8 mouse cellular contexts compared by ENCODE assay signal in genomic region chr16:55820916-55821570, GRCm38 (mm10). TPM values are rescaled to one million over a fixed set of nuclear protein-coding genes. Genes with fewer than 3 reads are reported as not detected.
A peak's percentile ranks its signal among the peaks of the same experiment; 100 is the strongest.
DNase-seq lines count a peak whose midpoint lies in the region; ATAC-seq lines count a peak whose summit lies in the region.

No protein-coding gene starts in this region.

- no peaks in the 10 kb centered on the region for H3K9me3 ChIP-seq in hindbrain, embryonic 13.5 days
- no peaks in the 10 kb centered on the region for H3K9me3 ChIP-seq in midbrain, embryonic 13.5 days

- peak overlapping the region; percentile 87 for H3K9ac ChIP-seq in hindbrain, embryonic 13.5 days
- peak overlapping the region; percentile 77 for H3K9ac ChIP-seq in midbrain, embryonic 13.5 days (replicated peaks)

- 16% methylated on average over 20 of the region's 20 CpGs for WGBS in hindbrain, embryonic 13.5 days
- WGBS in midbrain, embryonic 13.5 days: 19% methylated on average over 20 of the region's 20 CpGs

- no peak for ATAC-seq in cerebellum, adult (ENCODE audit: insufficient number of reproducible peaks, low FRiP score, low TSS enrichment)
- ATAC-seq in hindbrain, embryonic 13.5 days (ENCODE audit: low FRiP score): no peak
- no peak for ATAC-seq in midbrain, embryonic 13.5 days

- H3K27ac ChIP-seq in hindbrain, embryonic 13.5 days: no peak overlapping the region
- H3K27ac ChIP-seq in midbrain, embryonic 13.5 days: no peak overlapping the region

- H3K4me2 ChIP-seq in hindbrain, embryonic 13.5 days: peak overlapping the region; percentile 92
- H3K4me2 ChIP-seq in midbrain, embryonic 13.5 days (replicated peaks): peak overlapping the region; percentile 97

- peaks cover 19% of the 10 kb centered on the region for H3K27me3 ChIP-seq in hindbrain, embryonic 13.5 days
- peaks cover 27% of the 10 kb centered on the region for H3K27me3 ChIP-seq in midbrain, embryonic 13.5 days

- H3K4me3 ChIP-seq in hindbrain, embryonic 13.5 days: peak overlapping the region; percentile 79
- H3K4me3 ChIP-seq in midbrain, embryonic 13.5 days (replicated peaks): peak overlapping the region; percentile 82

- peaks cover 15% of the 10 kb centered on the region for H3K36me3 ChIP-seq in hindbrain, embryonic 13.5 days
- H3K36me3 ChIP-seq in midbrain, embryonic 13.5 days: peaks cover 11% of the 10 kb centered on the region

- peak; percentile 55 for DNase-seq in cerebellum, adult 9-10 months
- peak; percentile 71 for DNase-seq in 3T3-L1 (ENCODE audit: low read depth, low spot score)
- peak; percentile 20 for DNase-seq in embryo, embryonic 9.5 days (ENCODE audit: extremely low spot score)
- DNase-seq in urinary bladder, adult 2 months (ENCODE audit: low spot score): no peak
- no peak for DNase-seq in ovary, adult 18-20 months (ENCODE audit: low spot score)

- H3K4me1 ChIP-seq in hindbrain, embryonic 13.5 days (replicated peaks): peaks cover 23% of the 10 kb centered on the region
- peaks cover 28% of the 10 kb centered on the region for H3K4me1 ChIP-seq in midbrain, embryonic 13.5 days (replicated peaks)

RNA-seq across cellular contexts. Expression of gene Nfkbiz, which starts 17.7 kb away (rescaled TPM):
- polyA plus RNA-seq in hindbrain, embryonic 13.5 days (2015; fragmentation: Nextera tagmentation; extraction: Ambion mirVana): 1.6 and 3.1 TPM in 2 replicates
- polyA plus RNA-seq in midbrain, embryonic 13.5 days (2015; fragmentation: Nextera tagmentation; extraction: Ambion mirVana): 0.89 and 0.98 TPM in 2 replicates
- polyA plus RNA-seq in urinary bladder, adult 2 months (2012; rRNA removed): 10.3 and 10.8 TPM in 2 replicates

Comparison
In these comparisons a context has a peak if more than half of its experiments do, and no peak if none do; other contexts are left out.
1. DNase-seq: peak in cerebellum, adult 9-10 months (single experiment), 3T3-L1 (single experiment) and embryo, embryonic 9.5 days (single experiment); none in urinary bladder, adult 2 months (single experiment) and ovary, adult 18-20 months (single experiment).